Mouse (Mus musculus): ENCODE results near the gene Egflam. TPM values are rescaled to one million over a fixed set of nuclear protein-coding genes. Genes with fewer than 3 reads are reported as not detected.
A peak's percentile ranks its signal among the peaks of the same experiment; 100 is the strongest.

Gene Egflam
- 1 to 10 TPM; 5.7 to 9.6 TPM for total RNA-seq (2021)

- intact Hi-C loops (cut with DNase I), result no loop called here
- DNase-seq, result peak; percentile 16
Measured at GRCm38 (mm10) chr15:7397818-7398608, at the start of gene Egflam. Egflam (minus strand) TSS chr15:7398395.

DNA sequence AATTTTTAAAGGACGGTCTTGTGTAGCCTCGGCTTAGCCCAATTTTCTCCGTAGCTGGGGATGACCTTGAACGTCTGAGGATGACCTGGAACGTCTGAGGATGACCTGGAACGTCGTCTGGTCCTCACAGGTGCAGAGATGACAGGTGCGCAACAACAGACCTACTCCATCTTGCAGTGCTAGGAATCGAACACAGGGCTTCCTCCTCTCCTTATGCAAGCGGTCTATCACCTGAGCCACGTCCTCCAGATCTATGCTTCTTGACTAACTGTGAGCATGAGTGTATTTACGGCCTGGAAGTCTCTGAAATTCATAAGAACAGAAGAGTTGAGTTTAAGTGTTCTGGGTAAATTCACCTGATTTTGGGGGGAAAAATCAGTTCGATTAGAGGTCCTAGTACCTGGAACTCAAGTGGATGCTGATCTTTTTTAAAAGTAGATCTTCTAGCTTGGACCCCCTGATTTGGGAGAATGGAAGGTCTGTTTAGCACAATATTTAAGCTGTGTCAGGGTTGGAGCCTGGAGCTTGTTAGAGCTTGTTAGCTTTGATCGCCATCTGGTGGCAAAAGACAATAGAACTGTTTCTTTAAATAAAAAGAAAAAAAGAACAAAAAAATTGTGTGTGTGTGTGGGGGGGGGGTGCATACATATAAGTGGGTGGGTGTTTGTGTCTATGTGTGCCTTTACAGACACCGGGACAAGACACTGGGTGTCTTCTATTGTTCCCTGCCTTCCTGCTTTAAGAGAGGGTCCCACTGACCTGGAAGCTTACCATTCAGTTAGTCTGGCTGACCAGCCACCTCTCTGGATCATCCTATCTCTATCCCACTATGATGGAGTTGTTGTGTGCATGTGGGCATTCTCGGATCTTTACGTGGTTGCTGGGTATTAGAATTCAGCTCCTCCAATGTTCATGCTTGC is 45.5 kb upstream of the Egflam start:
- intact Hi-C loops (cut with DNase I), result loop anchor here (1.0 to 5.0 kb wide), 2 partner anchors 311 to 534 kb away; no protein-coding TSS in a partner anchor
- peak; percentile 6 for DNase-seq

- intact Hi-C loops (cut with DNase I), result loop anchor here (1.0 to 5.0 kb wide), 2 partner anchors 310 to 533 kb away; no protein-coding TSS in a partner anchor
- no peak for DNase-seq
Measured at GRCm38 (mm10) chr15:7442148-7443100, 44.2 kb upstream of the Egflam start.

DNA sequence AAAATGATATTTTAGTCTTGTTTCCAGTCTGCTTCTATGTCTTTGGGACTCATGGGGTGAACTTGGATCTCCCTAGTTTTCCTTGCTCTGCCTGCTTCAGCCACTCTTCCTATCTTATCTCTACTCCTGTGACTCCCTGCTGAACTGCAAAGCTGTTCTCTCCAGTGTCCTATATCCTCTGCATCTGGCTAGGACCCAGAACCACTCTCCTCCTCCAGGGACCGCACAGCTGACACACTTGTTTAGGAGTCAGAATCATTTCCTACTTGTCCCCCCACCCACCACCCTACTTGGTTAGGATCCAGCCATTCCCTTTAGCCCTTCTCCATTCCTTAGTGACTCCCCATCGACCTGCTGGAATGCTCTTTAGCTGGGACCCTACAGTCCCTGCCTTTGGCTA is 26.1 kb upstream of the Egflam start:
- no peak for DNase-seq
- intact Hi-C loops (cut with DNase I), result no loop called here

DNA sequence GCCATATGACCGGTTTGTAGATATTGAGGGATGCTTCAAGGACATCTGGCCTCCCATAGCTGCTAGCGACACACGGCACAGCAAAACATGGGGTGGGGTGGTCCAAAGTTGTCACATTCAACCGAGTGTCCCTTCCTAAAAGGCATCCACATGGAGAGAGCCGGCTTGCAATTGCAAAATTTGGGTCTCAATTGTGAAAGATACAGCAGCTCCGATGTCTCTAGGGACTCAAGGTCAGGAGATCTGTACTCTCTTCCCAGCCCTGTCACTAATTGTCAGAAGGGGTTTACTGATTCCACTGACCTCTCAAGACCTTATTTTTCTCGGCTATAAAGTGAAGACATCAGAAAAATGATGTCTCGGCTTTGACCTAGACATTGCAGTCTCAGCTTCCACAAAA is 6.3 kb upstream of the Egflam start:
- DNase-seq, result no peak
- intact Hi-C loops (cut with DNase I), result no loop called here

GRCm38 (mm10) chr15:7398609-7399540 is 680 bp upstream of the Egflam start:
- intact Hi-C loops (cut with DNase I), result no loop called here
- DNase-seq, result peak; percentile 5

DNA sequence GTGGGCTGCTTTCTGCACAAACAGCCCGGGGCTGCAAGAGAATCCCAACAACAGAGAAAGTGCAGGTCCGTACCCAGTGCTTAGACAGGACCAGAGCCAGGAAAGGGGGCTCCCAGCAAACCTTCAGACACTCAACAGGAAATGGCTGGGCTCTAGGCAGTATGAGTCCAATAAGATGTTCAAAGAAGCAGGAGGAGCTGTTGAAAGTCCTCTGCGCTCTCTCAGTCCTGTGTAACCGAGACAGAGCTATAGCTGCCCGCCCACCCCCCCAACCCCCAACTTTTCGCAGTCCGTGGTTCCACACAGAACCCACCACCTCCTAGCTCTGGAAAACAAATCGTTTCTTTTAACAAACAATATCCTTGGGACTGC is 763 bp downstream of the Egflam start:
- no peak for DNase-seq

DNA sequence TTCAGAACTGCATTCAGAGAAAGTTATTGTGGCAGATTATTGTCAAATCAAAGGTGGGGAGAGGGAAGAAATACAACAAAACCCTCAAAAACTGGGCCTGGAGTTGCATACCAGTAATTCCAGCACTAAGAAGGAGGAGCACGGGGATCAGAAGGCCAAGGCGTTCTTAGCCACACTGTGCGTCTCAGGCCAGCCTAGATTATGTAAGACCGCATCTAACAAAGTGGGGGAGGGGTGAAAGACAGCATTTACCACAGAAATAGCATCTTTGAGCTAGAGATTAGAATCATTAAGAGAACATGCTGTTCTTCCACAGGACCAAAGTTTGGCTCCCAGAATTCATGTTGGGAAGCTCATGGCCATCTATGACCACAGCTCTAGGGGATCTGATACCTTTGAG is 14.8 kb downstream of the Egflam start:
- intact Hi-C loops (cut with DNase I), result no loop called here
- DNase-seq, result no peak

More for the DNA sequence above, 763 bp downstream of the Egflam start:
- intact Hi-C loops (cut with DNase I), result no loop called here

DNA sequence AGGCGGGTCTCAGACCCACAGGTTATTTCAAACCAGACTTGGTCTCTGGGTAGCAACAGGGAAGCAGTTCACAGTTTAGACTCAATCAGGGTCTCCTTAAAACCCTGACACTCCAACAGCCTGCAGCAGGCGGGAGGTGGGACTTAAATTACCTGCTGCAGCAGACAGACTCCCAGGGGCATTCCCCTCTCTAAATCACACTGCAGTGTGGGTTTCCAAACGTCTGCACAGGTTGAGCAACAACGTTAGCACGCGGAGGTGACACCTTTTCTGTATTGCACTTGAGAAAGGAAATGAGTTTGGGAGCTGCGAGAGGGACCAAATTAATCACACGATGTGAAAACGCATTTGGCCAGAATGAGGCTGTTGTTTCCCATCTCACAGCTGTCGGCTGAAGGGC is 15.7 kb downstream of the Egflam start:
- intact Hi-C loops (cut with DNase I), result no loop called here
- DNase-seq, result no peak

DNA sequence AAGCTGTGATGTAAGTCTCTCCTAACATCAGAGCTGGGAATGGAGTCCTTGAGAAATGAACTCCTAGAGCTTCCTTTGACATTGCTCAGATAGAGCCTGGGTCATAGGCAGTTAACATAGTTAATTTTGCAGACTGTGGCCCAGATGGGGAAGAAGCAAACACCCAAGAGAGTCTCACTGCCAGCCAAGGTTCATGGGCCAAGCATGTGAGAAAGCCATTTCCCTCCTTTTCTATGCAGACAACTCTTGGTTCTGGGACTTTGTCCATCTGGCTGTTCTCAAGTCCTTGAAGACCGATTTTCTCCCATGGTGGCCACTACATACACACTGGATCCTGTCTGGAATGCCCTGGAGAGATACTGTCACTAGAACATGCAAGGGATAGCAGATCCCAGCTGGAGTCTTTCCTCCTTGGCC is 45.6 kb downstream of the Egflam start:
- intact Hi-C loops (cut with DNase I), result no loop called here
- DNase-seq, result no peak

DNA sequence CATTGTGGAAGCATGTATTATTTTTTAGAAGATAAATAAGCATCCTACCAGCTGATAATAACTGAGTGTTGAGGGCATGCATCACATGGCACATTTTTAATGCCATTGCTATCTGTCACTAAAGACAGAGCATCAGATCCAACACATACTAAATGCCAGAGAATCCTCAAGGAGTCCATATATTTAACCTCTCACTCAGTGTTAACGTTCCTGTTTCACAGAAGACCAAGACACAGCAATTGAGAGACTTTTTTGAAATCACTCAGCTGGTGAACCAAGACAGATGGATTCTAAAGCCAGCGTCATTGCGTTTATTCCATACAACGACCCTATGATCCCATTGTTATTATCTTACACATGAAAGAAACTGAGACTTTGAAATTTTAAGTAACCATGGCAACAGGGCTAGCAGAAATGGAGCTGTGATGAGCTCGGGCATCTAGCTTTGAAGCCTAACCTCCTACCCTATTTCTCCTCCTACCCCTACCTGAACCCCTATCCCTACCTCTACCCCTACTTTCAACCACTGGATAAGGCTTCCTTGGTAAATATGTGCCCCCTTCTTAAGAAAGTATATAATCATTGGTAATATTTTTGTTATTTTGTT is 57.4 kb downstream of the Egflam start:
- no peak for DNase-seq
- intact Hi-C loops (cut with DNase I), result no loop called here

DNA sequence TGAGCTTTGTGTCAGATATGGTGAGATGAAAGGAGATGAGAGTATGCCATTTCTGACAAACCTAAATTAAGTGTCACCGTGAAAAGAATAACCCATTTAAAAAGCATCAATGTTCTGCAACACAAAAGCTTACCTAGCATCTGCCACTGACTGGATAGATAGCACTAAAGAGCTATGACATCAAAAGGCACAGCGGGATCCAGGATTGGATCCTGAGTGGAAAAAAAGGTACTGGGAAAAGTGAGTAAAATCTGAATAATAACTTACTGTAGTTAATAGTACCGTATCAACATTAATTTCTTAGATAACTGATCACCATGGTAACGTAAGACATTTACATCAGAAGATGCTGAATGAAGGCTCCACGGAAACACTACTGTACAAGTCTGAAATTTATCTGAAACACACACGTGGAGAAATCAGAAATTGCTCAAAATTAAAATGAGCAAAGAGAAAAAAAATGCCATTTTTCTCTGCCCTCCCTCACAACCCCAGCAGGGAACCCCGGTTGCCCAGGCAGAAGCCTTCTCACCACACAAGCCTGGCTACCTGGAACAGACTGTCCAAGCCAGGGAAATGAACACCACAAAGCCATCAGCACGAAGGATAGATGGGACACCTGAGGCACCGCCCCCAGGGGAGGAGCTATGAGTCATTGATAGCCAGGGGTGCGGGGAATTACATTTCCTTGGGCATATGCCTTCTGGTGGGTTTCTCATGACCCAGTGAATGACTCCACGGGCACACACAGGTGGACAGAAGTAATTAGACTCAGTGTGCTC is 63.5 kb downstream of the Egflam start:
- intact Hi-C loops (cut with DNase I), result no loop called here
- DNase-seq, result peak; percentile 0

GRCm38 (mm10) chr15:7332875-7333274 is 65.3 kb downstream of the Egflam start:
- intact Hi-C loops (cut with DNase I), result no loop called here
- no peak for DNase-seq

- intact Hi-C loops (cut with DNase I), result no loop called here
- DNase-seq, result no peak
Measured at GRCm38 (mm10) chr15:7322599-7323311, 75.4 kb downstream of the Egflam start.

GRCm38 (mm10) chr15:7320901-7321300 is 77.3 kb downstream of the Egflam start:
- intact Hi-C loops (cut with DNase I), result no loop called here
- DNase-seq, result no peak

GRCm38 (mm10) chr15:7315539-7315938 is 82.7 kb downstream of the Egflam start:
- no peak for DNase-seq
- intact Hi-C loops (cut with DNase I), result no loop called here

DNA sequence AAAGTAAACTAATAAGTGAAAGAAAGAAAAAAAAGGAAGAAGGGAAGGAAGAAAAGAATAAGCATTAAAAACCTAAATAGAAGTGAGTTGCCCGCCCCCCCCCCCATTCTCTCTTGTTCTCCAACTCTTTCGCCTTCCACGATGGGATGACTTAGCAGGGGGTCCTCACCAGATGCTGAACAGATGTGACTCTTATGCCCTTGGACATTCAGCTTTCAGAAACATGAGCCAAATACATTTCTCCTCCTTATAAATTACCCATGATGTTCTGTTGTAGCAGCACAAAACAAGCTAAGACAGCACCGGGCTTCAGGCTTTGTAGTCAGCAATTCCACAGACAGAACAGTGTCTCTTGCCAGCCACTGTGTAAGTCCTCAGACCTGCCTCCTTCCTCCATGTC is 89.5 kb downstream of the Egflam start:
- no peak for DNase-seq

DNA sequence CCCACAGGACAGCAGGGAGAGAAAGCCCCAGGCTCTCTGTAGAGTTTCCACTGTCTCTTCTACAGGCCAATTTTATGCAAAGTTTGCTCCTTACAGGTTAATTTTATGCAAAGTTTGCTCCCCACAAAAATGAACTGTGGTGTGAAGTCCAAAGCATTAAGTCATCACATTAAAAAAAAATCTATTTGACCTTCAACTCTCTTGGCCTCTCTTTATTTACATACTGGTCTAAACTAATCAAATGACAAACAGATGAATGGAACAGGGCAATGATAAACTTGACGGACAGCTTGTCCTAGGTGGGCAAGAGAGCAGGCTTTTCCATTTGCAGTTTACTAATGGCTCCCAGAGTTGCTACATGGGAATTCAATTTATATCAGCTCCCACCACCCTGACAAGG is 98.3 kb downstream of the Egflam start:
- no peak for DNase-seq
- intact Hi-C loops (cut with DNase I), result no loop called here

More for the DNA sequence above, 89.5 kb downstream of the Egflam start:
- intact Hi-C loops (cut with DNase I), result no loop called here
